Mouse (Mus musculus): Measurements from ENCODE around the gene Limd1.

Gene Limd1

DNA sequence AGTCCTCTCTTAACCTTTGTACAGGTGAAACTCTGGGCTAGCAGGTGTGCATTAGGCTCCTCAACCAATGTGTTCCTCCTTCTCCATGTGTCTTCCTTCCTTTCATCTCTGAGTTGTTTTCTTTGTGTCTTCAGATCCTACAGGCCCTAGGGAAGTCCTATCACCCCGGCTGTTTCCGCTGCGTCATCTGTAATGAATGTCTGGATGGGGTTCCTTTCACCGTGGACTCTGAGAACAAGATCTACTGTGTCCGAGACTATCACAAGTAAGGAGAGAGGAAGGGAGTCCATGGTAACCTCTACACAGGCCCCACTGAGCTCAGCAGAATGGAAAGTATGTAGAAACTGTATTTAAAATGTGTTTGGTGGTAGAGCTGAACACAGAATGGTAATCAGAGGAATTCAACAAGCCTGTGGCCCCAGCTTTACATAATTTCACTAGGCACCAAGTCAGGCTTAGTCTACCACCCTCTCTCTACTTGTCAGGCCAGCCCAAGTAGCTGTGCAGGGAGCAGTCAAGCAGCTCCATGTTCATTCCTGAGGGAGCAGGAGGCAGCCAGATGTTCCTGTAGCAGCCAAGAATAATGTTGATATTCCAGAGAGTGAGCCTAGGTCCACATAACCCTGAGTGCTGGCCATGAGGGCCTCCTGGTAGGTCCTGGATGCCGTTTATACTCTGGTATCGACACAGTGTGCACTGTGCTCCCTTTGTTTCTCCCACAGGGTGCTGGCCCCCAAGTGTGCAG is 38.3 kb downstream of the Limd1 start:
- DNase-seq (ENCODE audit: low spot score), result no peak

DNA sequence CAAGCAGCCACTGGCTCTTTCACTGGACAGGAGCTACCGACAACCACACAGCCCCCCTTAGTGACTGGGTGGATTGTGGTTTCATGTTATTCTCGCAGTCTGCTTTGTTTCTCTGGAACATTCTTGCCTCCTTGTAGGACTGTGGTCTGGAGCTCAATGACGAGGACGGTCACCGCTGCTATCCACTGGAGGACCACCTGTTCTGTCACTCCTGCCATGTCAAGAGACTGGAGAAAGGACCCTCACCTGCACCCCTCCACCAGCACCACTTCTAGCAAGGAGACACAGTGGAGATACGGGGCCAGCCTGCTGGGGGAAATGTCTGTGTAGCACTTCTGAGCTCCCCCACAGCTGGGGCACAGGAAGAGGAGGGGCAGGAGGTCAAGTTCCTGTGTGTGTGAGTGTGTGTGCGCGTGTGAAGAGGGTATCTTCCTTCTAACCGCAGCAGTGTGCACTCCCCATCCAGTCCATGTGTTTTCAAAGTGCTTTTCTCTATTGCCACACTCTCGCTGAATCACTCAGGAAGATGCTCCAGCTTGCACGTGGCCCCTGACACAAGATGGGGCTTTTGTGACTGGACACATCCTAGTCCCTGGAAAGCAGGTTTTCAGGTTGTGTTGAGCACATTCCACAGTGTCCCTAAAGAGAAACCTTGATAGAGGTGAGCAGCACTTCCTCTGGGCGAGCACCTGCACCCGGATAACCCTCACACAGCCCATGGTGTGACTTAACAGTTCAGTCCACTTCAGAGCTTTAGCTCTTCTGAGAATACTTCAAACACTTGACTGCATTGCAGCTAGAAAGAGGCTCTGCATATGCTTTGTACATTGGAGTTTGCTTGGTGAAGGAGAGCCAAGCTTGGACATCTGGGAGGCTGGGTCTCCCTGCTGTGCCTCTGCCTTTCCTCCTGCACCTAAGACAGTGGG is 40.7 kb downstream of the Limd1 start:
- no peak for DNase-seq (ENCODE audit: low spot score)

DNA sequence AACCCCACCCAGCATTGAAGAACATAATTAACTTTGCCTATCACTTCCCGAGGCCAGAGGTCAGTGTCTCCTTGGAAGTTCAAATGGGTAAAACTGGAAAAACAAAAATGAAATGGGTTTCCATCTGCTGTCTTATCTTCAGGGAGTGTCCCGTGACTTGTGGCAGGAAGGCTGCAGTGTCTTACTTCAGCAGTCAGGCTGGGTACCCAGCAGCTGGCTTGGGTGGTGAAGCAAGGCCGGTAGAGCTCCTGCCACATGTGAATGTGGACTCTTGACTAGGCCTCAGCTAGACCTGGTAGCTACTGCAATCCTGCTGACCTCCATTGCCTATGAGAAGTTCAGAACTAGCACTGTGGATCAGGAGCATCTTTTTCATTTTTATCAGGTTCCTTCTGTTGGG is 42.2 kb downstream of the Limd1 start:
- DNase-seq (ENCODE audit: low spot score), result no peak

DNA sequence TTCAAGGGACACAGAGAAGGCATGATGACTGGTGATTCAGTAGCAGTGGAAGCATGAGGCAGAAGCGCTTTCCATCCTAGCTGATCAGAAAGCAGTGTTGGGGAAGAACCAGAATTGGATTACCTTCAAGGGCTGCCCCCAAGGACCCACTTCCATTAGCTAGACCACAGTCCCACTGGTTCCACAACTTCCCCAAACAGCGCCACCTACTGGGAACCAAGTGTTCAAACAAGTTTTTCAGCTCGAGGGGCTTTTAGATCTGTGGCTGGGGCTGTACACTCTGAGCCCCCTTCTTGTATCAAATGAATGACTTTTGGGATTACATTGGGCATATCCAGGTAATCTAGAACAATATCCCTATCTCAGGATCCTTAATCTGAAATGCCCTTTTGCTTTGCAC is 45.2 kb downstream of the Limd1 start:
- DNase-seq (ENCODE audit: low spot score), result no peak

DNA sequence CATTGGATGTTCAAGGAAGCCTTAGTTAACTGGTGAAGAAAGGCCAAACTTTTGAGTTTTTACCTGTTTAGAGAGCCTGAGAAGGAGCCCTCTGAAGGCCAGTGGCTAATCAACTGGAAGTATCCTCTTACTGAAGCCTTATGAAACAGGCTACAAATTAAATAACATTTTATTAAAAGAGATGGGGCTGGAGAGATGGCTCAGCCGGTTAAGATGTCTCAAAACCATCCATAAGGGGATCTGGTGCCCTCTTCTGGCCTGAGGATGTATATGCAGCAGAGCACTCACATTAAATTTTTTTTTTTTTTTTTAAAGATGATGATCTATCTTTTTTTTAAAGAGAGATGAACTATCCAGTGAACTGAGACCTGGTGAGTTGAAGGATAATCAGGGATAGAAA is 46.6 kb downstream of the Limd1 start:
- peak; percentile 87 for DNase-seq (ENCODE audit: low spot score)

DNA sequence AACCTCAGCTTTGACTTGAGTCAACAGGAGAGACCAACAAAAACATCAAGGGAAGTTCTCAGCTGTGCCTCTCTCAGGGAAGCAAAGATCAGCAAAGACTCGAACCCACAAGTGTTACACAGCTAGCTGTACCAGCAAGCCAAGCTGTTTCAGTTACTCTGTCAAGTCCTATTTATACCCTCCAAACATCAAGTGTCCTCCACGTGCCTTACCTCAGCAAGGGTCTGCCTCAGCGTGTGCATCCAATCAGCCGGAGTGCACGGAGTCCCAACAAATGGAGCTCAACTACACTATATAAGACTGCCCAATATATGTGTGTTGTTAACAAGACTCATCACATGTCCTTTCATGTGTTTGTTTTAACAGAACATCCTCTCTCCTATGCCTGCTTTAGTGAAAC is 48.0 kb downstream of the Limd1 start:
- no peak for DNase-seq (ENCODE audit: low spot score)

DNA sequence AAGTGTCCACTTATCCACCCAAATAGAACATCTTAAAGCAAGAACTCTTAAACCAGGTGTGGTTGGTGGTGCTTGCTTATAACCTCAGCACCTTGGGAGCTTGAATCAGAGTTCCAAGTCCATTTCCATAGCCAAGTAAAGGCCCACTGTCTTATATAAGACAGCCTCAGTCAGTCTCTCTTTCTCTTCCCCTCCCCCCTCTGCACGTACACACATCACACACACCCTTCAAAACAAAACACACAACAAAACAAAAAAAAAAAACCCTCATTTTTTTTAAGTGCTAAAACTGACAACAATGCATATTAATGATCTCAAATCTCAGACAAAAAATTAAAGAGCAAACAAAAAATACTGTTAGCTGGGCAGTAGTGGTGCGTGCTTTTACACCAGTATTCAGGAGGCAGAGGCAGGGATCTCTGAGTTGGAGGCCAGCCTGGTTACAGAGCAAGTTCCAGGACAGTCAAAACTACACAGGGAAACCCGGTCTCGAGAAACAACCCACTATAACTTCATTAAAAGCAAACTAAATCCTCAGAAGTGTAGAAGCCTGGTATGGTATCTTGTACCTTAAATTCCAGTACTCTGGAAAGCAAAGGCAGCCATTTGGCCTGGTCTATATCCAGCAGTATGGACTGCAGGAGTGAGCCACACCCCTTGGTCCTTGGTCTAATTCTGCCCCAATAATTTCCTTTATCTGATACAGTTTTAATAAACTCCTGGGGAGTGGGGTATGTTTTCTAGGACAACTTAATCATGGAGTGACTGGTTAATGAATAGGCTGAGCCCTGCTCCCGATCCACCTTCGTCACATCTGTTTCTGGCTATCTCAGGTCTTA is 49.8 kb downstream of the Limd1 start:
- peak; percentile 60 for DNase-seq (ENCODE audit: low spot score)

DNA sequence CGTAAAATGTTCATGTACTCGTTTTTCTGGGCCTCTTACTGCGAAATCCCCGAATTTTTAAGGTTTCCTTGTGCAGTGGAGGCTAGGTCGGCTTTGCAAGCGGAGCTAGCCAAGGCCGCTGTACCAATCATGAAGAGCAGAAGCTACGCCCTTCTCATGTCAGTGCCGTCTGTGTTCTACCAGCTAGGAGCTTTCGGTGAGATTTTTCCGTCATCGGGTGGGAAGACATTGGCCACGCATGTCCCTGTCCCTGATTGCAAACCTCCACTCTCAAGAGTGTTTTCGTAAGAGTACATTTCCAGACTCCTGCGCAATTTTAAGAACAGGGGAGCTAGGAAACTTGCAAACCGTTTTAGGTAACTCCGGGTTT is 50.4 kb downstream of the Limd1 start:
- DNase-seq (ENCODE audit: low spot score), result no peak

DNA sequence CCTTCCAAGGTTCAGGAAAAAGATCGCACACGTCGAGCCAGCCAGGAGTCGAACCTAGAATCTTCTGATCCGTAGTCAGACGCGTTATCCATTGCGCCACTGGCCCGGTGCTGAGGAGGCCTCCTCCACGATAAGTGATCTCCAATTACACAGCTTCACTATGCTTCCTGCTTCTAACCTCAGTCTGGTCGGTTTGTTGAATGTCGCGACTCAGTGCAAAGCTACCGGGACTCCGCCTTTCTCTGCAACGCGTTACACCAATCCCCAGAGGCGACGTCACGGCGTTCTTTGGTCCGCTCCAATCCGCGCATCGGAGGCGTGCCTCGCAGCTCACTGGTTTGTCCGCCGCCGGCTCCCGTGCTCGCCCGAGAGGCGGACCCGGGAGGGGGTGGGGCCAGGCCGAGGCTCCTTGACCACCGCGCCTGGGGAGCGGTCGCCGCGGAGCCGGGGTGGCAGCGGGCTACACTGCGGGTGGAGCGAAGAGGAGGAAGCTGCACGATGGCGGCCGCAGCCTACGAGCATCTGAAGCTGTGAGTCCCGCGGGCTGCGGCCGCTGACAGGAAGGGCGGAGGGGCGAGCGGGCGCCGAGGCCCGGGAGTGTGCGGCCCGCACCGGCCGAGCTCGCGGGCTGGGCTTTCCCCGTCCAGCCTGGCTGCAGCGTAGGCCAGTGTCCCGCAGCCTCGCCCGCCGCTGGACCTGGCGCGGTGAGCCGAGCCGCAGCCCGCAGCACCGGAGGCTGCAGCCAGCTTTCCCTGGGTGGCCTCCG is 51.1 kb downstream of the Limd1 start, which contains the start of gene Sacm1l:
Gene Sacm1l, plus strand, starts transcription at position 368 of the 766 bp plus-strand sequence.
- peak; percentile 99 for DNase-seq (ENCODE audit: low spot score)

DNA sequence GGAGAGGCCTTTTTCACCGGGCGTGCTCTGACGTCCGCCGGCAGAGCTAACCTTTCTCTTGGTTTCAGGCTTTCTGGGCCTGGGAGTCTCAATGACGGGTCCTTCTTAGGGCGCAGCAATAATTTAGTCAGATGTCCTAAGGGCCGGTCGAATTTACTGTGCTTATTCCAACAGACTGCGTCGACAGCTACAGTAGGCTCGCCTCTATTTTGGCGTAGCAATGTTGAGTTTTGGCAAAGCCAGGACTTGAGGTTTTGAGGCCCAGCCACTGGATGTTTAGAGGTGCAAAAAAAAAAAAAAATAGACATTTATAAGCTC is 51.6 kb downstream of the Limd1 start:
- DNase-seq (ENCODE audit: low spot score), result peak; percentile 56

DNA sequence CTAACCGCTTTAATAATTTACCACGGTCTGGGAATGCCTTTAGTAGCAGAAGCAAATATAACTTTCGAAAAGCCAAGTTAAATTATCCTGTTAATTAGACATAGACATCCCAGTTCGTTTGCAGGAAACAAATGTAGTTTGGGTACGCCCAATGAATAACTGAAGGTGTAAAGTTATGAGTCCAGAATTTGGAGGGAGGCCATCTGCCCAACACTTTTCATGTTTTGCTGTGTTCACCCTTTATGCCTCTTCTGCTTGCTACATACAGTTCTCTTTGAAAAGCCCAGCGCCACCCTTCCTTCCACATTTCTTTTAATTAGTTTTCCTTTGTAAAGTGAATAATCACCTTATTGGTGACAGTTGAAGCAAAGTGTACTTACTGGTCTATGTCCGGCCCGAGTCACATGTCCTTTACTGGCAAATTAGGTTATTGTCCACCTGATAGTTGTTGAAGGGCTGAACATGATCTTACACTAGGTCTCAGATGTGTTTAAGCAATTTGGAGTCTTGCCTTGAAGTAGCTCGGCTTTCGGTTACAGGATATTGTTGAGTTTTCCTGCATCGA is 52.1 kb downstream of the Limd1 start:
- DNase-seq (ENCODE audit: low spot score), result peak; percentile 35

DNA sequence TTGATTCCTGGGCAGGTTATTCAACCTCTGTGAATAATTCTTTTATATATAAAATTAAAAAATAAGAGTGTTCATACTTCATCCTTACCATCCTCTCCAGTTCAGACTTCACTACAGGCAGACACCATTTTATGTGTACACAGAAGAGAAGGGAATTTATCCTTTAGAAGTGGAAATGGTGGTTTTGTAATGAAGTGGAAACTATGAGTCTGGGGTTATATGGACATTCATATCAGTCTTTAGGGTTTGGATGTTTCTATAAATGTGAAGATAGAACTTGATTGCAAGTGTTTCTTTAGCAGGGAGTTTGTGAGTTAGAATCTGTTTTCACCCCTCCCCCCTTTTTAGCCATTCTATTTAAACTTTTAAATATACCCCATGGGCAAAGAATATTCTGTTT is 52.7 kb downstream of the Limd1 start:
- DNase-seq (ENCODE audit: low spot score), result no peak

DNA sequence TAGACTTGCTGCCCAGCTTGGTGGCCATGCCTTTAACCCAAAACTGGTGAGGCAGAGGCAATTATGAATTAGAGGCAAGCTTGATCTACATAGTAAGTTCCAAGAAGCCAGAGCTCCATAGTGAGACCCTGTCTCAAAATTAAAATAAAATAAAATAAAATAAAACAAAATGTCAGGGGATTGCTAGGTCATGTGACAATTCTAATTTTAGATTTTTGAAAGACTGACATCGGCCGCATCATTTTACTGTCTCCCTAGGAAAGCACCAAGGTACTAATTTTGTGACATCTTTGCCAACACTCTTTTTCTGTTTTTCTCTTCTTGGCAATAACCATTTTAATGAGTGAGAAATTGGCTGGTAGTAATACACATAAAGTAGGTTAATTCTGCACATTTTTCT is 58.1 kb downstream of the Limd1 start:
- no peak for DNase-seq (ENCODE audit: low spot score)

DNA sequence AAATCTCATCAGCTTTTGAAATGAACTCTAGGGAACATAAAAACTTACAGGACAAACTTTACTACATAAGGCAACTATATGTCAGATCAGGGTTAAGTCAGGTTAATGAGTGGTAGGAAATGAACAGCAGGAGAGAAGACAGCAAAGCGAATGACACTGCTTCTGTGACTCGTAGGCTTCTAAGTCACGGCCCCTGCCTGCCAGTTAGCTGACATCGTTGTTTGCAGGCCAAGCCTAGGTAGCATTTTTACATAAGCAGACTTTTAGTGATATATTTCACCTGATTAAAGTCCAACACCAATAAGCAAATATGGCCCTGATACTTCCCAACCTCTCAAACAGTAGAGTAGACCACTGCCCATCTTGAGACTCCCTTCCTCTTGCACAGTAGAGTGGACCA is 59.7 kb downstream of the Limd1 start:
- no peak for DNase-seq (ENCODE audit: low spot score)

DNA sequence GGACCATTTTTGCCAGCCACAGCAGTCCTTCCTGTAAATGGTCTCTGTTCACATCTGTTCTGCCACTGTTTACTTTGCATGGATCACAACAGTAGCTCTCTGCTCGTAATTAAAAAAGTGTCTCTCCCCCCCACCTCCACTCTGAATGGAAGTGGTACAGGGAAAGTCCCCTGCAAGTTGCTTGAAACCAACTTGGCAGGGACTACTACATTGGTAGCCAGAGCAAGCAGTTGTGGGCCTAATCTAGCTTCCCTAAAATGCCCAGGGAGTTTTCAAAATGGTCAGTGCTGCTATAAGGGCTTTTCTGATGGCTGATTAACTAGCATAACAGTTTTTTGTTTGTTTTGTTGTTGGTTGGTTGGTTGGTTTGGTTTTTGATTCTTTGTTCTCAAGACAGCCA is 60.6 kb downstream of the Limd1 start:
- DNase-seq (ENCODE audit: low spot score), result no peak

DNA sequence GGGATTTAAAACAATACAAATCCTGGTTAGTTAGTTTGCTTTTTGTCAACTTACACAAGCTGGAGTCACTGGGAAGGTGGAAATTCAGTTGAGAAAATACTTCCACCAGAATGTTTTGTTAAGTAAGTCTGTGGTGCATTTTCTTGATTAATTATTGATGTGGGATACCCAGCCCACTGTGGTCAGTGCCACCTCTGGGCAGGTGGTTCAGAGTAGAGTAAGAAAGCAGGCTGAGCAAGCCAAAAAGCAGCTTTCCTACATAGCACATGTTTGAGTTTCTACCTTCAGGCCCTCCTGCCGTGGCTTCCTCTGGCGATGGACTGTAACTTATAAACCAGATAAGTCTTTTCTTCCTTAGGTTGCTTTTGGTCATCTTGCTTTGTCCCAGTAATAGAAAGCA is 61.3 kb downstream of the Limd1 start:
- DNase-seq (ENCODE audit: low spot score), result no peak

DNA sequence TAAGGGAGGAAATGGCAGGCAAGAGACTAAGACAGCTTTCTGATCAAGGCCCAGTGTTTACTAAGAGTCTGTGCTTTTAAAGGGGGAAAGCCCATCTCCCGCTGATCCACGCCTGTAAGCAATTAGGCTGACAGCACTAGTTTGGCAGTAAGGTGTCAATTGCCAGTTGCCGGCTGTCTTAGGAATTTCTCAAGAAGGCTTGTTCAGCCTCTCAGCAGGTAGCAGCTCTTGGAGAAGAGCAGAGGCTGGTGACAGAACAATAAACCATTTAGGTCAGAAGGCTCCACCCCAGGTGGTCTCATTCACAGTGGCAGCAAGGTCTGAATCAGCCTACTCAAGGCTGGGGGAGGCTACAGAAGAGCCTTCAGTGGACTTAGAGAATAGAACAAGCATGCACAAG is 76.1 kb downstream of the Limd1 start:
- DNase-seq (ENCODE audit: low spot score), result no peak

Measured in adipocyte (in vitro differentiated cells).